Mouse (Mus musculus) adrenal gland, adult 8-10 months (tissue): Measurements from ENCODE around the gene Akr1c19. TPM values are rescaled to one million over a fixed set of nuclear protein-coding genes. Genes with fewer than 3 reads are reported as not detected.

Experiments
- DNase-seq: peaks from one replicate; pipeline ENCODE4 v3.0.0; 2022
- total RNA-seq, 4 experiments: library from RNA; stranded (reverse); gene quantifications; 2 replicates each; pipeline ENCODE4 v1.2.4; 2022

Gene Akr1c19
- total RNA-seq, 4 experiments from 2014 or later = 0.59 to 1.8 (median 0.92) TPM

DNA sequence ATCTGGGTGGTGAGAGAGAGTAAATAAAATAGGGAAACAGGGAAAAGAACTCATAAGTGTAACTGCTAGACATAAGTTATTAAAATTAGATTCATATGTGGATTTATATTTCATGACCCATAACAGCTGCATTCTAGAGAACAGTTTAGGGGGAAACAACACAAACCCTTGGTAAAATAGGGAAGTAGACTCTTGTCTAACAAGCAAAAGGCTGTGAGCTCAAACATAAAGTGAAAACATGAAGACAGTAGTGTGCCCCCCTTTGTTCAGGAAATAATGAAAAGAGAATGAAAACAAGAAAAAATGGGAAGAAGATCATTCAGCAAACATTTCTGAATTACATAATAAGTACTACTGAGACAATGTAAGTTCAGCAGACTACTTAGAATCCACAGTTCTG, 42.4 kb downstream of the Akr1c19 start:
- DNase-seq = no peak

DNA sequence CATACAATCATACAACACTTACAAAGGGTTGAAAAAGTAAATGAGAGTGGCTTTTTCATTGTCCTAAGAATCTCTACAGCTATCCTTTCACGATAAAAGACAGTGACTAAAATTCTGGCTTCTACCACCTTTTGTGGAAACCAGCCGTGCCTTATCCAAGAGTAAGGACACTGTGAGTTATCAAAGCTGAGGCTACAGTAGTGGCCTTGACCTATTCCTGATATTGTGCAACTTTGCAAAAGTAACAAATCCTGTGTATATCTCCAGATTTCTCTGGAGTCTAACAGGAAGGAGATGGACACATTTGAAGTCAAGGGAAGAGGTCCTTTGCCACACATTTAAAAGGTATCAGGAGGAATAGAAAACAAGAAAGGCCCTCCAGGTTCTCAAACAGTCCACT, 49.0 kb downstream of the Akr1c19 start:
- no peak for DNase-seq

DNA sequence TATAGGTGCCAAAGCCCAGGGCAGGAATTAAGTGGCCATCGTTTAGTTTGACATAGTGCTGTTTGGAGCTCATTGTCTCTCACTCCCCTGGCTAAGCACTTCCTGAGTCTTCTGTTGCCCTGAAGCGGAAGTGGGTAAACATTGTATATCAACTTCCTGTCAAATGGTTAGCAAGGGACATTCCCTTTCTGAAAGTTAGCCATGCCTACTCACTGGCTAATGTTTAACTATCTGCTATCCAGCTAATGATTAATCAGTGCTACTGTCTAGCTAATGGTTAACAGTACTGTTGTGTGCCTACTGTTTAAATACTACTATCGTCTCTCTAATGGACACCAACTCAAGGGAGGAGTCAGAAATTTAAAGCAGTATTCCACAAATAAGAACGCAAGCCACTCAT, 50.8 kb downstream of the Akr1c19 start, which contains the start of gene Akr1c12:
TSS of gene Akr1c12 (minus strand) at position 150 of the 400 bp plus-strand sequence.
- DNase-seq = no peak

DNA sequence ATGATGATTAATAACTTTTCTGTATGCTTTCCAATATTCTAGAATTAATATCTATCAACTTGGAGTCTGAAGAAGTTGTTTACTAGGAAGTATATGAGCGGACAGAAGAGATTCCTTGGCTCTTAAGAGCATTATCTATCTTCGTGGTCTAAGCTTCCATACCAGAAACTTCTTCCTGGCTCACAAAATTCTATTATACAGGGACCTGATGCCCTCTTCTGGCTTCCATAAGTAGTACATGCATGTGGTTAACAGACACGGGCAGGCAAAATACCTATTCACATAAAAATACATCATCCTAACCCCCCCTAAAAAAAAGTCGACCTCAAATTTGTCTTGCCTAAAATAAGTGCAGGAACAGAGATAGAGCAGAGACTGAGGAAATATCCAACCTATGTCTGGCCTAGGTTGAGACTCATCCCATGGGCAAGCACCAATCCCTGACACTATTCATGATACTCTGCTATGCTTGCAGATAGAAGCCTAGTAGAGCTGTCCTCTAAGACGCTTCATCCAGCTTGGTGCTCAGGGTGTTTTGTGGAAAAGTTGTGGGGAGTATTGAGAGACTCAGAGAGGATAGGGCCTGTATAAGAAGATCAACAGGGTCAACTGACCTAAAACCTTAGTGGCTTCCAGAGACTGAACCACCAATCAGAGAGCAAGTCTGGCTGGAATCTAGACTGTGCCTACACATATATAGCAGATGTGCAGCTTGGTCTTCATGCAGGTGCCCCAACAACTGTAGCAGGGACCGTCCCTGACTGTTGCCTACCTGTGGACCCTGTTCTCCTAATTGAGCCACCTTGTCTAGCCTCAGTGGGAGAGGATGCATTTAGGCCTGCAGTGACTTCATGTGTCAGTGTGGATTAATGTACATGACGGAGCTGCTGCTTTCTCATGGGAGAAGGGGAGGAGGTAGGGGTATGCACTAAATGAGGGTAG, 53.2 kb downstream of the Akr1c19 start:
- no peak for DNase-seq

DNA sequence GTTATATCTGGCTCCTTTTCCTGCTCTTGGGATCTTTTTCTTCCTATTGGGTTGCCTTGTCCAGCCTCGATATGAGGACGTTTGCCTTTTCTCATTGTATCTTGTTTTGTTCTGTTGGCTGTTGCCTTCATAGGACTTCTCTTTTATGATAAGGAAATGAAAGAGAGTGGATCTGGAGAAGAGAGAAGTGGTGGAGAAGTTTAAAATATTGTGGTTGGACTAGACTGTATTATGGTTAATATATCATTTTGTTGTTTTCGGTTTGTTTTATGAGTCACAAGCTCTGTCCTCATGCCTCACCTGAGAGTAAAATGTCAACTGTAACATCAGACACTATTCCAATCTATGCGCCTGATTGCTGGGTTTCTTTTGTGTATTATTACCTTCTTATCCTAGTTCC, 68.5 kb downstream of the Akr1c19 start:
- no peak for DNase-seq

Other genes starting within 250 kb of the Akr1c19 start
- 1 to 10 TPM in 3 of 4 experiments, under 1 TPM in 1; 0.77 to 3.4 (median 1.8) TPM for gene Akr1c14, start 179.7 kb upstream of the Akr1c19 start, total RNA-seq
- gene Akr1c18, start 78.0 kb upstream of the Akr1c19 start, total RNA-seq = 1,000 to 10,000 TPM in 2 of 4 experiments, under 1 TPM in 1, not detected in 1; 0.40 to 1,052 (median 1,024) TPM
- gene Akr1c13, start 37.5 kb upstream of the Akr1c19 start, total RNA-seq = 10 to 100 TPM in 1 of 4 experiments, 1 to 10 TPM in 3; 3.9 to 10.8 (median 9.0) TPM
- gene Akr1c12, start 50.7 kb downstream of the Akr1c19 start, total RNA-seq = under 1 TPM in 2 of 4 experiments, not detected in 2; 0.55 to 0.65 TPM
- under 1 TPM in 2 of 4 experiments, not detected in 2; 0.46 to 0.56 TPM for gene Akr1c6, start 205.6 kb downstream of the Akr1c19 start, total RNA-seq